Mouse (Mus musculus) brown adipose tissue, adult 24 weeks (tissue): ENCODE results near the gene Dock8. TPM values are rescaled to one million over a fixed set of nuclear protein-coding genes. Genes with fewer than 3 reads are reported as not detected.

Source experiments
- H3K27ac ChIP-seq: fragments of 200-500 bp; replicated peaks from 2 replicates; pipeline ENCODE4 v1.5.1; 2012; ENCODE audit warnings: low read depth, mild to moderate bottlenecking, low read length
- H3K4me1 ChIP-seq: fragments of 200-500 bp; 2 replicates; pipeline ENCODE4 v1.6.1; 2012; ENCODE audit warnings: low read length, mixed read lengths; ENCODE audit not compliant: control insufficient read depth, insufficient read depth, insufficient read length
- H3K4me3 ChIP-seq: fragments of 200-500 bp; 2 replicates; pipeline ENCODE4 v1.5.1; 2012; ENCODE audit warnings: low read depth, mild to moderate bottlenecking, low read length, moderate library complexity; ENCODE audit not compliant: insufficient read depth
- polyA plus RNA-seq: library from polyadenylated mRNA; stranded (reverse); fragments of >200 nt; gene quantifications from 2 replicates; pipeline ENCODE4 v1.2.4, GENCODE M21; 2012; ENCODE audit not compliant: missing spikeins, insufficient read depth, insufficient read length

Gene Dock8
- polyA plus RNA-seq, 1 experiment = 42.3 TPM

DNA sequence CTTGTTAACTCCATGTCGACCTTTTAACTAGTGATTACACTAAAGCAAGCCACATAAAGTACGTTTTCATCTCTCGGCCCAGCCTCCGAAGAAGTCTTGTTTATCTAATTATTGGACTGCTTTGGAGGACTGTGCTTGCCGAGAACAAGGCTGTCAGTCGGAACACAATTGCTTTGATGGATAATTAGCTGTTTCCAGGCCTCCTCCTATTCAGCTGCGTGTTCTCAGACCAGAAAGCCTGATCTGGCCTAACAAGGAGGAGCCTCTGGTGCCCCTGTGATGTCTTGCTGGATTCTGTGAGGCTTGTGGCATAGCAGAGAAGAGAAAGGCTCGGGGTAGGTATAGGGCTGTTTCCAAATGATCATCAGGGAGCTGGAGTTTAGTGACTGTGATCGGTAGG lies 106.3 kb downstream of the Dock8 start:
- Histone ChIP-seq H3K4me3 (no peak overlapping the region), H3K27ac (no peak overlapping the region), H3K4me1 (no peaks in the 10 kb centered on the region)

GRCm38 (mm10) chr19:25106315-25106714 lies 107.0 kb downstream of the Dock8 start:
- Histone ChIP-seq H3K4me3 (no peak overlapping the region), H3K27ac (no peak overlapping the region), H3K4me1 (no peaks in the 10 kb centered on the region)

DNA sequence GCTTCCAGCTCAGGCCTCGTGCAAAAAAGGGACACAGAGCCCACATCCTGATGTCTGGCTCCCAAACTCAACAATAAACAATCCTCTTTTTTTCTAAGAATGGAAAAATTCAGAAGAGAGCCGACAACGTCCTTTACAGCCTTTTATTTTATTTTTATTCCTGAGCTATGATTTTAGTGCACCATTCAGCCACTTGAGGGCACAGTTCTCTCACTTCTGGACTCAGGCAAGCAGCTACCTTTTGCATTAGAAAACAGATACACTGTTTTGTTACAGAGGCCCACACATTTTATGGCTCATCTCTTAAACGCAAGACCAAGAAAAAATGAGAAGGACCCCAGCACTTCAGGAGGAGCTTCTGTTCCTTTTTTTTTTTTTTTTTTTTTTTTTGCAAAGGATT lies 108.1 kb downstream of the Dock8 start:
- H3K4me1 ChIP-seq = no peaks in the 10 kb centered on the region
- no peak overlapping the region for H3K27ac ChIP-seq
- no peak overlapping the region for H3K4me3 ChIP-seq

- no peak overlapping the region for H3K4me3 ChIP-seq
- no peak overlapping the region for H3K27ac ChIP-seq
- H3K4me1 ChIP-seq = no peaks in the 10 kb centered on the region
Measured at GRCm38 (mm10) chr19:25111591-25112233, 112.4 kb downstream of the Dock8 start.

- H3K4me1 ChIP-seq = no peaks in the 10 kb centered on the region
- H3K4me3 ChIP-seq = no peak overlapping the region
- no peak overlapping the region for H3K27ac ChIP-seq
Measured at GRCm38 (mm10) chr19:25116981-25117380, 117.6 kb downstream of the Dock8 start.

DNA sequence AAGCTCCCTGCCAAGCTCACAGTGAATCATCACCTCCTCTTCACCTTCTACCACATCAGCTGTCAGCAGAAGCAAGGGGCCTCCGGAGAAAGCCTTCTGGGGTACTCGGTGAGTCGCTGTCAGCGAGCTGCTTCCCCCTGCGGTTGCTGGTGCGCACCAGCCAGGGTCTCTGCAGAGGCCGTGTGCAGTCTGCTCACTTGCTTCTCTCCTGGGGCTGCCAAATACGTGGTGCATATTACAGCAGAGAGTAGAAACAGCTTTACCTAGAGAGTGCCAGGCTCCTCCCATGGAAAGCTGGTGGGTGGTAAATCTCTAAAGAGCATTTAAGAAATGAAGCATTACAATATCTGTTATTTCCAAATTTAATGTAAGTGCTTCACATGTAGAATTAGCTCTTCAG lies 123.1 kb downstream of the Dock8 start:
- Histone ChIP-seq H3K4me3 (no peak overlapping the region), H3K4me1 (no peaks in the 10 kb centered on the region), H3K27ac (no peak overlapping the region)

- no peak overlapping the region for H3K27ac ChIP-seq
Measured at GRCm38 (mm10) chr19:25123031-25123430, 123.7 kb downstream of the Dock8 start.

DNA sequence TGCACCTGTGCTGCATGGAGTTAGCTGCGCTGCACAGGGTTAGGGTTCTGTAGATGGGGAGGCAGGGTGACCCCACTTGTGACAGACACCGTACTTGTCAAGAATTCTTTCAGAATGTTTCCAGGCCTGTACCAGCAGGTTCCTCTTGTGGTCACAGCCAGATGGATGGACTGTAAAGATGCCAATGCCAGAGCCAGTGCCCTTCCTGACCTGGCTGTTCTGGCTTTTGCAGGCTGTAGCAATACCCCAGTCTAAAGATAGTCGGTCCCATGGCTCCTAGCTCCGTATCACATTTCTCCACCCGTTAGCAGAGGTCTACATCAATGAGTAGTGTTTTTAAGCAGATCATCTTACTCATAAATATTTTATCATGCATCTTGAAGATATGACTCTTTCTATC lies 124.1 kb downstream of the Dock8 start:
- Histone ChIP-seq H3K27ac (no peak overlapping the region), H3K4me3 (no peak overlapping the region), H3K4me1 (no peaks in the 10 kb centered on the region)

More at GRCm38 (mm10) chr19:25123031-25123430, 123.7 kb downstream of the Dock8 start:
- Histone ChIP-seq H3K4me3 (no peak overlapping the region), H3K4me1 (no peaks in the 10 kb centered on the region)

DNA sequence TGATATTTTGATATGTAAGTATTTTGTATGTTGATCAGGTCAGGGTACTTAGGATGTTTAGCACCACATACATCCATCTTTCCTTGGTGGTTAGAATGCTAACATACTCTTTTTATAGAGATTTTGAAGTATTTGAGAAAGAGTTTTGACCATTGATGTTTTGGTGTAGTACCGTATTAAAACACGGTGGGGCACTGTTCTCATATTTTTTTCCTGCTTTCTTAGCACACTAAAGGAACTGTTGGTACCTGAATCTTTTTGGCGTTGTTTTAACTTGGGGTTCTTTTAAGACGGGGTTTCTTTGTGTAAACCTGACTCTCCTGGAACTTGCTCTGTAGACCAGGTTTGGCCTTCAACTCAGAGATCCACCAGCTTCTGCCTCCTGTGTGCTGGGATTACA lies 133.0 kb downstream of the Dock8 start:
- no peak overlapping the region for H3K27ac ChIP-seq
- H3K4me3 ChIP-seq = no peak overlapping the region
- no peaks in the 10 kb centered on the region for H3K4me1 ChIP-seq

GRCm38 (mm10) chr19:25133959-25134358 lies 134.6 kb downstream of the Dock8 start:
- no peak overlapping the region for H3K4me3 ChIP-seq
- no peak overlapping the region for H3K27ac ChIP-seq
- H3K4me1 ChIP-seq = no peaks in the 10 kb centered on the region

- Histone ChIP-seq H3K4me1 (no peaks in the 10 kb centered on the region), H3K4me3 (no peak overlapping the region), H3K27ac (no peak overlapping the region)
Measured at GRCm38 (mm10) chr19:25136171-25136570, 136.8 kb downstream of the Dock8 start.

DNA sequence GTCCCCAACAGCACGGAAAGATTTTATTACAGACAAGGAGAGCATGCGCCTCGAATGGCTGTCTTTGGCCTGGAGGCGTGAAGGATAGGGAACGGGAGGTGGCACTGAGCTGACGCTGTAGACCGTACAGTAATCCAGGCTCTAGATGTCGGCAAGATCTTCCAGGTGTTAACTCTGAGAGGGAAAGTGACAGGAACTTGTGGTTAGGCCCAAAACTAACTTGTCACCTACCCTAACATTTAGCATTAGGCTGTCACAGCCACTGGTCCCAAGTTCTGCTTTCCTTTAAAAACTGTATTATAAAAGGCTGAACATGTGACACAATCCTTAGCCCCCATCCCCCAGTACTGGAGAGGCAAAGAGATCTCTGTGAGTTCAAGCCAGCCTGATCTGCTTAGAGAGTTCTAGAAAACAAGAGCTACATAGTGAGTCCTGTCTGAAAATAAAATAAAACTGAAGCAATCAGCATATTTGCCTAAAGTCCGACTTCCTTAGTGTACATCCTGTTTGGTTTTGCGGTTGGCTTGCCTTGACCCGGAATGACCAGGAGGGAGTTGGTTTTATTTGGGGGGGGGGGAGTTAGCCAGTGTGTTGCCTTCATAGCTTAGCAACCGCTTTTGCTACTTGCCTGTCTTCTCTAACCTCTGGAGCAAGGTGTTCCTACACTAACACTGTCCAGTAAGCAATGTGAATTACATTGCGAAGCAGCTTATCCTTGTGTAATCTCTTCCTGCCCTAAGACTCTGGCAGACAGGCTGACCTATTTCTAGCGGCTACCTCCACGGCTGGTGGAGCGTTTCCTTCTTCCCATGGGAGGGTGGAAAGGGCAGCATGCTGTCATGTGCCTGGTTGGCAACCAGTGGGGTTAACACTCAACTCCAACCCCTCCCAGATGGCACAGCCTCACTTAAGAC lies 138.8 kb downstream of the Dock8 start:
- Histone ChIP-seq H3K27ac (peak overlapping the region; percentile 41), H3K4me1 (no peaks in the 10 kb centered on the region)

GRCm38 (mm10) chr19:25144110-25145028 lies 145.0 kb downstream of the Dock8 start:
- no peak overlapping the region for H3K4me3 ChIP-seq
- H3K4me1 ChIP-seq = no peaks in the 10 kb centered on the region
- no peak overlapping the region for H3K27ac ChIP-seq

More for the DNA sequence above, 138.8 kb downstream of the Dock8 start:
- H3K4me3 ChIP-seq = no peak overlapping the region

- H3K27ac ChIP-seq = no peak overlapping the region
- H3K4me1 ChIP-seq = no peaks in the 10 kb centered on the region
- no peak overlapping the region for H3K4me3 ChIP-seq
Measured at GRCm38 (mm10) chr19:25145116-25145515, 145.8 kb downstream of the Dock8 start.

GRCm38 (mm10) chr19:25146122-25146521 lies 146.8 kb downstream of the Dock8 start:
- Histone ChIP-seq H3K4me3 (no peak overlapping the region), H3K4me1 (no peaks in the 10 kb centered on the region), H3K27ac (no peak overlapping the region)
